Mouse (Mus musculus) E14TG2a.4 (cell line): ENCODE data around the gene Prkag3.

Experiments used
- CTCF ChIP-seq: conservative IDR thresholded peaks from 2 replicates; pipeline ENCODE4 v1.5.1; 2014; ENCODE audit warnings: low read length
- NANOG ChIP-seq: IDR thresholded peaks from 2 replicates; pipeline ENCODE4 v1.6.1; 2014; ENCODE audit warnings: borderline replicate concordance, low read length, mixed read lengths
- POU5F1 ChIP-seq: IDR thresholded peaks from 2 replicates; pipeline ENCODE4 v1.6.1; 2014; ENCODE audit warnings: low read length, borderline replicate concordance

- no peak for TF ChIP-seq CTCF
- TF ChIP-seq POU5F1, result no peak
- no peak for TF ChIP-seq NANOG
Measured at GRCm38 (mm10) chr1:74770727-74771466, 21.9 kb upstream of the Prkag3 start.
